Mouse (Mus musculus): ENCODE measurements at regions not wholly inside any gene's neighbourhood (a gene's known extent, or its start where the extent isn't known, plus 50 kb on each side); places are given as distances from the start of the nearest gene placed in this dataset.

DNA sequence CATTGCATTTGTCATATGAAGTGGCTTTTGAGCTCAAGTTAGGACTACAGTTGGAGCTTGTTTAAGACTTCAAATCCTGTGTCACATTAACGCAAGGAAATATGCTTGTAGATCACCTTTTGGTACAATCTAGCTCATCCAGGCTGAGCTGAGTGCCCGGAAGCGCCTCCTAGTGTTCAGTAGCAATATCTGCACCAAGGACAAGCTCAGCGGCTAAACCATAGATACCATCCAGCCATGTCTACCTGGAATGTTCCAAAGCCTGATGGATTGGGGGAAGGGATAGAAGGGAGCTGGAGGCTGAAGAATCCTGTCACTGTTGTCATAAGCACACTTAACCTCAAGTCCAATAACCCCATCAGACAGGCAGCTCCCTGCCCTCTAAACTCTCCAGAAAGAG lies 128.4 kb downstream of the Srek1 start:
- peak; percentile 24 for TF ChIP-seq CTCF (IDR thresholded peaks at IDR 0.05; ENCODE audit: control insufficient read depth, insufficient read depth, insufficient read length)
- no peak for TF ChIP-seq CEBPB (IDR thresholded peaks at IDR 0.05; ENCODE audit: low read depth)
- TF ChIP-seq USF1 (IDR thresholded peaks at IDR 0.05; ENCODE audit: low read depth) = no peak
- TF ChIP-seq MYOD1 (IDR thresholded peaks at IDR 0.05; ENCODE audit: control insufficient read depth, insufficient read length, low read depth) = no peak
- TF ChIP-seq MAX (IDR thresholded peaks at IDR 0.05) = no peak
- TF ChIP-seq FOSL1 (IDR thresholded peaks at IDR 0.05; ENCODE audit: insufficient read depth, low read length, poor library complexity, severe bottlenecking) = no peak
- no peak for TF ChIP-seq MYOG (IDR thresholded peaks at IDR 0.05; ENCODE audit: control insufficient read depth, extremely low read depth, insufficient read length)
